Mouse (Mus musculus) liver, embryonic 14.5 days (tissue): Measurements from ENCODE around the gene Ntmt1.

ENCODE experiments used
- CTCF ChIP-seq: IDR thresholded peaks from 2 replicates; pipeline ENCODE4 v1.5.1; 2016; ENCODE audit warnings: antibody characterized with exemption, low read depth, control low read depth
- EP300 ChIP-seq: IDR thresholded peaks from 2 replicates; pipeline ENCODE4 v1.6.1; 2016; ENCODE audit warnings: antibody characterized with exemption, low read depth

DNA sequence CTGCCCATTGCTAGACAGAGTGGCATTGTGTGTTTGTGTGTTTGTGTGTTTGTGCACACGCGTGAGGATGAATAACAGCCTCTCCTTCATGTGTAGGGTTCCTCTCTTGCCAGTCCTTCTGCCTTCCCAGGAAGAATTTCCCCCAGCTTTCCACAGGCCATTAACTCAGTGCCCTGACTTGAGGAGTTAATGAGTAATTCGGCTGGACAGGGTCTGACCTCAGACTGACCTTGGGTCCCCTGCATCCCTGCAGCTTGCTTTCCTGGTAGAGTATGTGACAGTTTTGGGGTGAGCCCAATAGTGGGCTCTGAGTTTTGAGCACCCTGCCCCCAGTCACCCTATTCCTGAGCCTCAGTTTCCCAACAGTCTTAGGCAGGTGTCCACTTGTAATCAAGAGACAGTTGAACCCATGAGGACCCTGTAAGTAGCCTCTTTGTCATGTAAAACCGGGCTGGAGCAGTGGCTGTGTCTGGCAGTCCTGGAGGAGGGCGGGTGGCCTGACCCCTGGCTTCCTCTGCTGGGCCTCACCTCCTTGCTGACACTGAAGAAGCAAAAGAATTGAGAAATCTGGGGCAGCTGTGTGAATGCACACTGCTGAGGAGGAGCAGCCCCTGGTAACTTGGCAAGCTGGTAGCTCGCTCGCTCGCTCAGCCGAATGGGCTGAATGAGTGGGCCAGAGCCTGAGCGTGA lies 47.6 kb upstream of the Ntmt1 start:
- TF ChIP-seq CTCF (no peak), EP300 (no peak)
